Mouse (Mus musculus): ENCODE measurements at regions not wholly inside any gene's neighbourhood (a gene's known extent, or its start where the extent isn't known, plus 50 kb on each side); places are given as distances from the start of the nearest gene placed in this dataset.

DNA sequence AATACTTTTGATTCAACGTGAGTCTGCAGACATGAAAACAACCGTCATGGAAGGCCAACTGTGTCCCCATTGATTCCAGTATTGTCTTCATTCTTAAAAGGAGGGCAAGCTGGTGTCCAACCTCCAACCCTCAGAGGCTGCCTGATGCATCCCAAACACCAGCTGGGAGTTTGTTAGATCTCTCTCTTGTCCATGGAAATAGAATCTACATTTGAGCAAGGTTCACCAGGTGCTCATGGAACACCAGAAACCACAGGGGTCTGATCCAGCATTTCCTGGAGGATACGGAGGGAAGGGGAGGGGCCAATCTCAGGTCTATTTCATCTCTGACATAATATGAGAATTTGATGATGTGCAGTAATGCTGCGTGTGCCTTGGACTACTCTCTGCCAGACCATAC lies 512.3 kb upstream of the Tbx3 start:
- no peak for DNase-seq

DNA sequence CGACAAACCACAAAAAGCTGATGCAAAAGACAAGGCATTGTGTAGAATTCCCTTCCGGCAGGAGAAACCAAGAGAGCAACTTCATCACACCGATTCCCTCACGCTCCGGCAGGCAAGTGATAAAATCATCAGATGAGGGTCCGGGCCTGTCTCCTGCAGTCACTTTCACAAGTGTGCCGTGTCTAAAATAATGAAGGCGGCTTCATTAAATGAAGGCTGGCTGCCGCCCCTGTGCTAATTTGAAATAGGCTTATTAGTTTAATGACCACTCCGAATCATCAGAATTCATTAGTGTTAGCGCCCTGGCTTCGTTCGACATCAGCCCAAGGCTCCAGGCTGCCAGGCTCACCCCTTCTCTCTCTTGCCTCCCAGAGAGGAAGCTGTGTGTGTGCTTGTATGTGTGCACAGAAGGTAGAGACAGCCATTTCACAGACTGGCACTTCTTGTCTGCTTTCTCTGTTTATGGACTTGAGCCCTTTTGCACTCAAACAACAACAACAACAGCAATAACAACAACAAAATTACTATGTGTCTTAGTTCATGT lies 508.3 kb upstream of the Tbx3 start:
- DNase-seq: no peak

DNA sequence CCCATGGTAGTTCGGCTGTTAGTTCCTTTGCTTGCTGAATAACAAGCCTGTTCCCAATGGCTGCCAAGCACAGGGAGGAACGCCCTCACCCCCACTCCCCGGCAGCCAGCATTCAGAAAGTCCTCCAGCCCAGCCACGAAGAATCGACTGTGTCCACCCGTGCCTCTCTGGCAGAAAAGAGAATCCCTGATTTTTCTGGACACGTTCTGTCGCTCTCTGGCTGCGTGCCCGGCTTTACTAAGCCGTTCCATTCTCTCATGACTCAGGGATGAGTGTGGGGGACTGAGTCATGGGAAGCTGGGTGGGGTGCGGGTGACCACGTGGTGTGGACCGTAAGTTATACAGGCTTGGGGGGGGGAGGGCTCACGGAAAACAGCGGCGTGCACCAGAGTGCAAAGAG lies 502.8 kb upstream of the Tbx3 start:
- peak; percentile 1 for DNase-seq

DNA sequence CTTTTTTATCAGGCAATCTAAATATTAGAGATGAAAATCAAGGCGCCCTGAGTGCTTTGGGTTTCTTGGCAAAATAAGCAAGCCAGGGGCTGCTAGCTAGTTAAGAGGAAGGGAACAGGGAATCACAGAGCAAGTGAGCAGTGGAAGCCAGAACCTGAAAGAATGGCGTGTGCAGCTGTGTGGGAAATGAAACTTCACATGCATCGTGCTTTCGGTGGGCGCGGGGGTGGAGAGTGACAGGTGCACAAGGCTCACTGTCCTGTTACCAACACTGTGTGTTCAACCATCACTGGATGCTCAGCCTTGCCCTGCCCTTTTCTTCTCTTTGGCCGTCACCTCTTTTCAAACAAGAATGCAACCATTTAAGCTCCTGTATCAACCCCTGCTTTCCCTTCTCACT lies 501.2 kb upstream of the Tbx3 start:
- DNase-seq: no peak

DNA sequence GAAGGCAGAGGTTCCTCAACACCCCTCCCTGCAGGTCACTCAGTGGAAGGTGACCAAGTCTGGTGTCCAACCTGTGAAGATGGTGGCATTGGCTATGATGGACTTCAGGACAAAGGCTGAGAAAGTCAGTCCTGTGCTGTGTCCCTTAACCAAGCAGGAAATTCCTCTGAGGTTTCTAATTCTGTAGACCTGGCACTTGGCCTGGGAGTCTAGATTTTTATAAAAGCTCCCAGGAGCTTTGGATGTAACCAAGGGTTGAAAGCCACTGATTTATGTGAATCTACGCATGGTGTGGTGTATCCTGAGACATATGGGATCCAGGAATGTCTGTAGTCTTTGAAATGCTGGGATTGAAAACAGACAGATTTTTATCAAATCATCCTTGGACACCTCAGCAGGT lies 498.8 kb upstream of the Tbx3 start:
- no peak for DNase-seq

DNA sequence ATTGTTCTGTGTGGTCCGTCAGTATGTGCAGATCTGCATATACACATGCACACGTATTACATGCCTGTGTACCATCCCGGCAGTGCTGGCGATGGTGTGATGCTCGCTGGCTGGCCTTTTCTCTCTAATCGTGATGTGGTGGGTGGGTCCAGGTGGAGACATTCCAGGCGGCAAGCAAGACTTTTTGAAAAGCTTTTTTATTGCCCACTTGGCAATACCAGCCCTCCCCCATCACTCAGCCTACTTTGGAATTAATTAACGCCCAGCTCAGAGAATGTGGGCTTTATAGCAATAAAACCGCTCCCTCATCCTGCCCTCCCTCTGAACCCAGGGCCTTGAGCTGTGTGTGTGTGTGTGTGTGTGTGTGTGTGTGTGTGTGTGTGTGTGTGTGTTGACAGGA lies 491.7 kb upstream of the Tbx3 start:
- no peak for DNase-seq

DNA sequence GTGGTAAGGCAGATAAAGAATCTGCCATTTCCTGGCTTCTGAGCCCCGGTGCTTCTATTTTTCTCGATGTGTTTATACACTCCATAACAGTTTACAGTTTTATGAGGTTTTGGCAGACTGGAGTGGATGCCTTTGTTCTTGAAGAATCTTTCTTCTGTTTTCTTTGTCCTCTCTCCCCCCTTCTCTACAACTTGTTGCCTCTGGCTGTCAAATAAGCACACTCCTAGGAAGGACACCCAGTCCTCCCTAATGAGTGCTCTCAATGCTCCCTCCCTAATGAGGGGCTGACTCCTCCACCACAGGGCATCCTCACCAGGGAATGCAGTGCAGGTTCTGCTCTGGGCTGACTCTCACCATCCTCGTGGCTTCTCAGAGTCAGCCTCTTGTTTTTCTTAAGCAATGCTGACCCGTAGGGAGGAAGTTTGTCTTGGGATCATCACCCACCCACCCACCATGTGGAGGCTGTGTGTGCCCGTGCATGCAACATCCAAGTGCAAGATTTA lies 486.9 kb upstream of the Tbx3 start:
- no peak for DNase-seq

DNA sequence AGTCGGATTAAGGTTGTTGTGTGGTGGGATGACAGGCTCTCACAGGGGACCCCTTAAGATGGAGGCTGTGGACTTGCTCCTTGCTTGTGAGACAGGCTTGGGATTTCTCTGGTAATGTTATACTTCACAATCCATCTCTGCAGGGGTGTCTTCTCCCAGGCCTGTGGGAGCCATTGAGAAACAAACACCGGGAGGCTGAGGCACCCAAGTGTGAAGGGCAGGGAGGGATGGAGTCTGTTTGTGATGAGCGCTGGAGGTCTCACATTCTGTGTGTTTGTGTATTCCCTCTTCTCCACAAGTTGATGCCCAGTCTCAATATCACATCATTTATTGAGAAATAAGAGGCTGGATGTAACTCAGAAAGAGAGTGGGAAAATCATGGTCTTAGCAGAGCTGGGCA lies 483.9 kb upstream of the Tbx3 start:
- no peak for DNase-seq

DNA sequence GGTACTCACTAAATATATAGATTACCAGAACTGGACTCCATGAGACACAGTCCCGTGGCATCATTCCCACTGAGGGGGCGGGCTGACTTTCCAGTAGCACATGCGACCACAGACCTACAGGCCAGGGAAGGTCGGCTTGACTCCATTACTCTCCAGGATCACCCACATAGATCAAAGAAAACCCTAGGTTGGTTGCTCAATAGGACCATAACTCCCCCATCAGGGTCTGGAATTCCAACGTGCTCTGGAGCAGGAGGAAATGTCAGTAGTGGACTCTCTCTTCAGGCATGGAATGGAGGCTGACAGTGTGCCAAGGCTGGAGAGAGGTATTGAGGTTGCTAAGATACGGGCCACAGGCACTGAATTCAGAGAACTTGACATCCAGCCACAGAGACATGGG lies 482.0 kb upstream of the Tbx3 start:
- no peak for DNase-seq

DNA sequence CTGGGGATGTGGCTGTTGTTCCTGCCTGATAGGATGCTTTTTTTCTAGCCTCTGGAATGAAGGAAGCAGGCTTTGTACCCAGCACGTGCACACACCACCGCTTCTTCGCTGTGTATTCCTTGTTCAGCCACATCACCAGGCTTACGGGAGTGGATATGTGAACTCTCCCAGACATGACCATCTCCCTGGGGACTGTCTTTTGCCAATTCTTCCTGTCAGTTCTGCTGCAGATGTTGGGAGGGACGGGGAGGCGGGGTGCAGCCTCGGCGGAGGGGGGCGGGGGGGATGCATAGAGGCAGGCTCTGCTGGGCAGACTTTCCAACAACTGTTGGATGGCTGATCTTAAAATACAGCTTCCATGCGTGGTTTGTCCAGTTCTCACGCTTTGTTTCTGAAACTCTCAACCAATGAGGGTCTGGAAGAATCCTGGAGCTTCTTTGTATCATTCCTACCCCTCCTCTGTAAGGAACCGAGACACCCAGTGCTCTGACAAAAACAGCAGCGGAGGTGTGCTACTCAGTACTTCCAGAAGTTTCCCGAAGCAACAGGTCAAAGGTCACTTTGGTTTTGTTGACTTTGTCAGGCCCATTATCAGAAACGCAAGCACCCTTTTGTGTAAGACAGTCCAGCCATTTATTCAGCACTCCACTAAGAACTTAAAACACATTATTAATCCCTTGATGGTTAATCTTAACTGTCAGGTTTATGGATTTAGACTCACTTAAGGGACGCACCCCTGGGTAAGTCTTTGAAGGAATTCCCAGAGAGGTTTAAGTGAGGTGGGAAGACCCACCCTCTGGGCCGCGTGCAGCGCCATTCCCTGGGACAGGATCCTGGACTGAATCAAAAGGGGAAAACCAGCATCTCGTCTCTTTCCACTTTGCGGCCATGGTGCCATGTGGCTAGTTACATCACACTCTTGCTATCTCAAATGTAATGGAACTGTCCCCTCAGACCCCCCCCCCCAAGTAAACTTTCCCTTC lies 476.5 kb upstream of the Tbx3 start:
- peak; percentile 20 for DNase-seq

DNA sequence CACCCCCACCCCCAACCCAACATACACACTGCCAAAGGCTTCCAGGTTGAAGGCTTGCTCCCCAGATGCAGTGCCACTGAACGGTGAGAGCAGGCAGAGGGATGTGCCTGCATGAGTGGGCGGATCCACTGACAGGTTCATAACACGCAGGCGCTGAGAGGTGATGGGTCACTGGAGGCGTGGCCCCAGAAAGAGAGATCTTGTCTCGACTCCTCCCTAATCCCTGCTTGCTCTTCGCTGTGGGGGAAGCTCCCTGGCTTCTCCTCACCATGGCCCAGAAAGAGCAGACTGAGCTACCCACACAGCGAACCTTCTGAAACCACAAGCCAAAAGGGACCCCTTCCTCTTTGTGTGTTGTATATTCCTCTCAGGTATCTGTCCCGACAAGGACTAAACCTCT lies 470.6 kb upstream of the Tbx3 start:
- no peak for DNase-seq

DNA sequence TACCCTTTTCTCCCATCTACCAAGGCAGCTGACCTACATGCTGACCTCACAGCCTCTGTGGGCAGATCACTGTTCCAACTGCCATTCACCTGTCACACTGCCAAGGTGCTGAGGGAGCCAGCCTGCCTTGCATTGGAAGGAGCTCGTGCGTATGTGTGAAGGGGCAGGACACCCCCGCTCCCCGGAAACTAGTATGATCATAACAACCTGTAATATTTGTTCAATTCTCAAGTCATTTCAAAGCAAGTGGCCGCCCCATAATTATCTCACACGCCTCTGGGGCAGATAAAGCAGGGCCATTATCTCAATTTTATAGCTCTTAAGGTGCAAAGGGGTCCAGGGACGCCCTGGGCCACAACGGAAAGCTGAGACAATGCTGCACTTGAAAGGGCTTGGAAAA lies 469.2 kb upstream of the Tbx3 start:
- DNase-seq: no peak

DNA sequence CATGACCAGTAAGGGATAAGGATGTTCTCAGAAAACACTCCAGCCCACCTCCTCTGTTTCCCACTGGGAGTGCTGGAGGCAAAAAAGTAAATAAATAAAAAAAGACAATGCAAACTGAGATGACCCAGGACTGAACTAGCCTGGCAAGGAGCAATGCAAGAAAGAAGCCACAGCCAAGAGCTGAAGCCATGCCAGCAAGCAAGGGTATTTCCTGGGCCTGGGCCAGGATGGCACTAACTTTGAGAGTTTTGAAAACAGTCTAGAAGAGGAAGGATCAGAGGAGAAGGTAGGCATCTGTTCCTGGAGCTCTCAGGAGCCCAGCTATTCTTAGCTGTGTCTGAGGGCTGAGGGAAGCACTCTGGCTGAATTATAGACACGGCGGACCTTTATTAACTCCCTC lies 465.7 kb upstream of the Tbx3 start:
- no peak for DNase-seq

DNA sequence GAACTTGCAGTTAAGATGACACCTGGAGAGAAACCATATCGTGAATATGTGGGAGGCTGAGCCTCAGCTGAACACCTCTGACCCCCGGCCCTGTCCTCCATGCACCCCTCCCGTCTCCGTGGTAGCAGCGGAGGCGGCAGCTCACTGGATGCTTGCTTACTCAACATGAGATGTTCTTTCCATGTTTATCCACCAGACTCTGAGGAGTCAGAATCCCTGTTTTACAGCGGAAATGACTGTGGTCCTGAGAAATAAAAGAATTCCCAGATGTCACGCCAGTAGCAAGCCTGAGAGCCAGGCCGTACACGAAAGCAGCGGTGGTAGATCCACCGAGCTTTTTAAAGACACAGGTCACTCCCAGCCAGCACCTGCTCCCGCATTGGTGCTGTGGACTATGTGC lies 462.4 kb upstream of the Tbx3 start:
- DNase-seq: peak; percentile 14

DNA sequence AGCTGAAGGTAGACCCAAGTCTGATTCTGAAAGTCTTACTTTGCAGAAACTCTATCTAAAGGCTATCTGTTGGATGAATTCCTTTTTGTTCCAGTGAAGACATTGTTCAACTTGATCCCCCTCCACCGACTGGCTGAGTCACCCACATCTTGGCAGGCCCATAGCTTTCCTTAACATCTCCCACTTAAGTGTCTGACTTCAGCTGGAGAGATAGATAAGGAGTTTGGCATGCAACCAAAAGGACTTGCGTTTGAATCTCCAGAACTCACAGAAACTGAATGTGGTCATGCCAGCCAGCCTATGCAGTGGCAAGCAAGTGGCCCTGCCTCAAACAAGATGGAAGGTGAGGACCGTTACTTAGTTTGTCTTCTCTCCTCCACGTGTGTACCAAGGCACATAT lies 457.3 kb upstream of the Tbx3 start:
- no peak for DNase-seq

DNA sequence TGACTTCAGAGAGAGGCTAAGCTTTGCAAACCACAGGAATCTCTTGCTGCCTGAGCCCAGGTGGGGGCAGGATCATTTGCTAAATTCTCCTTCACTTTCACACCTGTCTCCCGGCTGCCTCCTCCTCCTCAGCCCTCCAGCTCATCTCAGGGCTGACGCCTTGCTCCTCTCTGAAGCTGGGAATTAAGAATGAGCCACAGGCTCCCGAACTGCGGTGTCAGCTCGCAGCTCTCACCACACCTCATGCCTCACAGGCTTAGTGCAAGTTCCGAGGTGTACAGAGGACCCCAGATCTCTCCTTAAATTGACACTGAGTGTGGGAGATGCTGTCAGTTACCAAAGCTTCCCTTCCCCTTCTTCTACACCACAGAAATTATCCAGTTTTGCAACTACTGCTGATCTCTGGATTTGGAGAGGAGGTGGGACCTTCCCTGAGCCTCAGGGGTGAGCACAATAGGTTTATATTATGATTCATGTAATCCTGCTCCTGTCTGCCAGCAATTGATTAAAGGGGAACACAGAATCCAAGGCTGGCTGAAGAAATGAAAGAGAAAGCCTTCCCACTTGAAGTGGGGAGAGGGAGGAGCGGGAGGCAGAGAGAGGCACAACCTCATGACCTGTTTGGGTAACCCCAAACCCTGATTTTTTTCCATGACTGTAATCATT lies 456.6 kb upstream of the Tbx3 start:
- no peak for DNase-seq

DNA sequence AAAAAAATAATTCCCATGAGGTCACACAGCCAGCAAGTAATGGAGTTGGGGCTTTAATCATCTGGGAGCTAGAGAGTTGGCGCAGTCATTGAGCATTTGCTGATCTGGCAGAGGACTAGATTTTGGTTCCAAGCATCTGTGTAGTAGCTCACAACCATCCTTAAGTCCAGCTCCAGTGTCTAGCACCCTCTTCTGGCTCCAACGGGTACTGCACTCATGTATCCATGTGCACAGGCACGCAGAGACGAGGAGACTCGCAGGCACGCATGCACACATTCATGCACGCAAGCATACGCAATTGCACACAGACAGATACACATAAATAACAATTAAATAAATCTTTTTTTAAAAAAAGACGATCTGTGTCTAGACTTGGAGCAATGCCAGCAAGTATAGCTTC lies 455.5 kb upstream of the Tbx3 start:
- no peak for DNase-seq

DNA sequence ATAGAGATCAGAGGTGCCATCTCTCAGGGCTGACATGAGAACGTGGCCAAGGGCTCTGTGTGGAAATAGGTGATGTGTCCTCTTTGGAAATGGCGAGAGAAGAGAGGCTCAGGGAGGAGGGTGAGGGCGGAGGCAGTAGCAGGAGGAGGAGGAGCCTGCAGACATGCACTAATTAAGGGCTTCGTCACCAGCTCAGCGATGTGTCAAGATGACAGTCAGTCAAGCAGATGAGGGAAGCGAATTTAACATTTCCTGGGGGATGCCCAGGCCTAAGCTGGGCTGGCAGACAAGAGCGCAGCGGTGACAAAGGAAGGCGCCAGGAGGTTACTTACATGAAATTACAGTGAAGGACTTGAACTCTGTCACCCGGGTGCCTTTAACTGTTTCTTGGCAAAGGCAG lies 455.1 kb upstream of the Tbx3 start:
- no peak for DNase-seq

DNA sequence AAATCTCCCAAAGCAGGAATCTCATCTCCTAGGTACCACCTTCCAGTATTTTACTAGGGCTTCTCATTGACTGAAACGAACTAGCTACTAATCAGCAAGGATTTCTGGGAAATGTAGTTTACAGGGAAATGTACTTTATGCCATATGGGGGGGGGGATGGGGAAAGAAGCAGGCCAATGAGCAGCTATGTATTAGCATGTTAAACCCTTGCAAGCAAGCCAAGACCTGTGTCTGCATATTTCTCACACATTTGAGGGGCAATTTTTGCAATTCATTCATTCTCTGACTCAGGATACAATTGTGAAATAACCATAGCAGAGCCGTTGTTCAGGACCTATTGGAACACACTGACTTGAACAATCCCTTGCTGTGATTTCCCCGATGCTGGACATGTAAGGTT lies 454.3 kb upstream of the Tbx3 start:
- no peak for DNase-seq

DNA sequence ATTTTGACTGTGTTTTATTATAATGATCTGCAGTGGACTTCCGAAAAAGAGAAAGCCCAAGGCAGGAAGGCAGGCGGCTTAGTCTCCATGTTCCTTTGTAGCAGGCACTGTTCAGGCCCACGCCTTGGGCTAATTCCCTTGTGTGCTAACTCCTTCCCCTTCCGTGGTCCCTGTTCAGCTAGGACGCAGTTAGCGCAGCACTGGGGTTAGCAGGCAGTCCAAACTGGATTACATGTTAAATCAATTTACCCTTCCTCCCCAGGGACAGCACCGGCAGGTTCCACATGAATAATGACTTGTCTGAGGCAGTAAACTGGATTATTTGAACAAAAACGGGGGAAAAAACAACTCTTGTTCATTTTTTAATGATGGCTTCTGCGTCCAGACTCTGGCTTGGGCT lies 453.4 kb upstream of the Tbx3 start:
- no peak for DNase-seq

DNA sequence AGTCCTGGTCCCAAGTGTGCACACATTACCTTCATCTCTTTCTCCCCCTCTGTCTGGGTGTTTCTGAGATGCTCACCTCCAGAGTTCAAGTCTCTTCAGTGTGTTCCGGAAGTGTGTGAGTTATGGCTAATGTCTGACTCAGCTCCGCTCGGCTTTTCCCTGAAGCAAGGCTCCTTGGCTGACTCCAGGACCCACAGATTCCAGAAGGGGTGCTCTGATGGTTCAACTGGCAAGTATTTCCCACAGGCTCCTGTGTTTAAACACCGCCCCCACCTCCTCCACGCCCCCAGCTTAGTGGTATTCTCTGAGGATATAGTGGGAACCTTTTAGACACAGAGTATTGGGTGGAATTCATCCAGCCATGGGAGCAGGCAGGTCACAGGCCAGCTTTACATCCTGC lies 441.8 kb upstream of the Tbx3 start:
- no peak for DNase-seq

DNA sequence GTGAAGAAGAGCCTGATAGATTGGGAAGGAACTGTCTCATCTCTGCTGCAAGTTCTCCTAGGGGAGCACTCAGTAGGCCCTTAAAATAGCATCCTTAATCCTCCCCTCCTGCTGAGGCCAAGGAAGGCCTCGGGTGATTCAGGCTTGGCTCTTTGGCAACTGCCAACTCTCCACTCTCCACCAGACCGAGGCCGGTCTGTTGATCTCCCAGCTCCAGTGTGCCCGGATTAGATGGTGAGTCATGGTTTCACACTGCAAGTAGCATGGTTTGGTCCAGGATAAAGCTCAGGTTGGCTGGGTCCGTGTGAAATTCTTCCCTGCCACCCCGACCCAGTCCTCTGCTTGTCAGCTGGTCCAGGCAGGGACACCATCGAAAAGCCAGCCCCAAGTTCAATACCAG lies 437.5 kb upstream of the Tbx3 start:
- DNase-seq: no peak

DNA sequence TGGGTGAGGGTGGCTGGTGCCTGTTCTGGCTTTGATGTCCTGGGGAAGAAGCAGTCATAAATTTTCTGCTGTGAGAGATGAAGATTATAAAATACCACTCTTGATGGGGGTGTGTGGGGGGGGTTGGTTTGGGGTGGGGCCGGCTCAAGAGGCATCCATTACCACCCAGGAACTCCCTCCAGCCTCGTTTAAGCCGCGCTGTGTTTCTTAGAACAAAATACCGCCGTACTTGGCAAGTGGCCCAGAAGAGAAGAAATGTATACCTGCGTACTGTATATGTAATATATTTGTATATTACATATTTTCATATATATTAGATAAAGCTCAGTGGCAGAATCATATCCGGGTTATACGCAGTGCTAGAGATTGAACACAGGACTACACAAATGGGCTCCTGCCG lies 434.6 kb upstream of the Tbx3 start:
- DNase-seq: no peak

DNA sequence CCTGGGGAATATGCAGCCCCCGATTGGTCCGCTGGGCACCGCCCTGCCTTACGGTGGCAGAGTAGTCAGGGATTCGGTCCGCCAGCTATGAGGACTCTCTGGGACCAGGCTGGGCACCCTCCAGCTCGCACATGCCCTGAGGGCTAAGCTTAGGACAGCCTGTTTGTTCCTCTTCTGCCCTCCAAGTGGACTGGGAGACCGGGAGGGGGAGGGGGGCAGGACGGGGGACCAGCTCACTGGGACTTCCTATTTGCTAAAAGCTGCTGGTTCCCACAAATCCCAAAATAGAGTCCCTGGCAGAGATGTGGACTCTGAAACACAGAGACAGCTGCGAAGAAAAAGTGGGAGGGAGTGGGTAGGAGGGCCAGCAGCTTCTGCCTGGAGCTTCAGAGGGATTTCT lies 423.6 kb upstream of the Tbx3 start:
- DNase-seq: peak; percentile 17
